Mouse (Mus musculus) E14TG2a.4 (cell line): ENCODE results near the gene Chmp4b.

Experiments used
- CTCF ChIP-seq: conservative IDR thresholded peaks from 2 replicates; pipeline ENCODE4 v1.5.1; 2014; ENCODE audit warnings: low read length
- POU5F1 ChIP-seq: IDR thresholded peaks from 2 replicates; pipeline ENCODE4 v1.6.1; 2014; ENCODE audit warnings: low read length, borderline replicate concordance

GRCm38 (mm10) chr2:154642712-154643385 is 8.7 kb upstream of the Chmp4b start:
- peak; percentile 79 for TF ChIP-seq CTCF
- TF ChIP-seq POU5F1, result no peak
